Mouse (Mus musculus) liver, postnatal 0 days (tissue): ENCODE results near the gene Jak3. TPM values are rescaled to one million over a fixed set of nuclear protein-coding genes. Genes with fewer than 3 reads are reported as not detected.
A peak's percentile ranks its signal among the peaks of the same experiment; 100 is the strongest.

Source experiments
- ATAC-seq: fragments of 200-750 bp; cut with Nextera tagmentation; 2 replicates; pipeline ENCODE4 v1.8.0; 2017; ENCODE audit warnings: mild to moderate bottlenecking, moderate library complexity
- DNase-seq: peaks from one replicate; pipeline ENCODE4 v3.0.0-alpha.2; 2016
- H3K27ac ChIP-seq: fragments of 300-500 bp; sonication (generic); 2 replicates; pipeline ENCODE4 v1.5.1; 2014; ENCODE audit warnings: antibody characterized with exemption, moderate library complexity, mild to moderate bottlenecking, low read depth
- H3K27me3 ChIP-seq: fragments of 300-500 bp; sonication (generic); 2 replicates; pipeline ENCODE4 v1.6.1; 2014; ENCODE audit warnings: low read length, control low read depth, mixed read lengths; ENCODE audit not compliant: insufficient read depth
- H3K36me3 ChIP-seq: fragments of 300-500 bp; sonication (generic); replicated peaks from 2 replicates; pipeline ENCODE4 v1.6.1; 2014; ENCODE audit warnings: mild to moderate bottlenecking, control low read depth, low read length, moderate library complexity, mixed read lengths; ENCODE audit not compliant: insufficient read depth
- H3K4me1 ChIP-seq: fragments of 300-500 bp; sonication (generic); 2 replicates; pipeline ENCODE4 v1.6.1; 2014; ENCODE audit warnings: antibody characterized with exemption, mild to moderate bottlenecking, control low read depth; ENCODE audit not compliant: insufficient read depth
- H3K4me2 ChIP-seq: fragments of 300-500 bp; sonication (generic); 2 replicates; pipeline ENCODE4 v1.6.1; 2014; ENCODE audit warnings: low read depth, mild to moderate bottlenecking, low read length, moderate library complexity, mixed read lengths
- H3K4me3 ChIP-seq: fragments of 300-500 bp; sonication (generic); 2 replicates; pipeline ENCODE4 v1.5.1; 2014; ENCODE audit warnings: low read depth, low read length
- H3K9ac ChIP-seq: fragments of 300-500 bp; sonication (generic); replicated peaks from 2 replicates; pipeline ENCODE4 v1.6.1; 2014; ENCODE audit warnings: mild to moderate bottlenecking, moderate library complexity
- H3K9me3 ChIP-seq: fragments of 300-500 bp; sonication (generic); 2 replicates; pipeline ENCODE4 v1.6.1; 2016; ENCODE audit warnings: mild to moderate bottlenecking, control low read depth, low read length, mixed read lengths
- CTCF ChIP-seq: sonication (generic); IDR thresholded peaks from 2 replicates; pipeline ENCODE4 v1.5.1; 2016; ENCODE audit warnings: antibody characterized with exemption, low read depth
- EP300 ChIP-seq: IDR thresholded peaks from 2 replicates; pipeline ENCODE4 v1.6.1; 2016; ENCODE audit warnings: antibody characterized with exemption, low read depth, mild to moderate bottlenecking
- WGBS: fragments of 180-500 bp; shearing (Covaris S2); extraction: QIAGEN DNeasy Blood & Tissue Kit; methylation state at CpG from one replicate; pipeline ENCODE4 v1.1.7; 2014; ENCODE audit not compliant: insufficient replicate concordance; 5-methylcytosine and 5-hydroxymethylcytosine counted together
- polyA plus RNA-seq: library from polyadenylated mRNA; unstranded; fragments of >200 nt; fragmentation: Nextera tagmentation; extraction: Ambion mirVana; gene quantifications from 2 replicates; pipeline ENCODE4 v1.2.1, GENCODE M21; 2015

The Jak3 gene
- polyA plus RNA-seq, 1 experiment from 2014 or later: 4.6 TPM

GRCm38 (mm10) chr8:71719218-71719617 lies 43.1 kb downstream of the Jak3 start:
- peak overlapping the region; percentile 74 for H3K27ac ChIP-seq
- ATAC-seq (peak; percentile 83), DNase-seq (peak; percentile 76)
- TF ChIP-seq EP300: peak; percentile 85; the same call in 1 of the 2 replicates
- no peak for TF ChIP-seq CTCF
- H3K36me3 ChIP-seq: peaks cover 23% of the 10 kb centered on the region; the same call in 1 of the 2 replicates
- no peaks in the 10 kb centered on the region for H3K9me3 ChIP-seq
- H3K9ac ChIP-seq: no peak overlapping the region
- H3K4me3 ChIP-seq: no peak overlapping the region
- H3K27me3 ChIP-seq: no peaks in the 10 kb centered on the region
- peaks cover 39% of the 10 kb centered on the region for H3K4me1 ChIP-seq
- 48% methylated on average over 4 of the region's 4 CpGs for WGBS
- peak overlapping the region; percentile 33 for H3K4me2 ChIP-seq

DNA sequence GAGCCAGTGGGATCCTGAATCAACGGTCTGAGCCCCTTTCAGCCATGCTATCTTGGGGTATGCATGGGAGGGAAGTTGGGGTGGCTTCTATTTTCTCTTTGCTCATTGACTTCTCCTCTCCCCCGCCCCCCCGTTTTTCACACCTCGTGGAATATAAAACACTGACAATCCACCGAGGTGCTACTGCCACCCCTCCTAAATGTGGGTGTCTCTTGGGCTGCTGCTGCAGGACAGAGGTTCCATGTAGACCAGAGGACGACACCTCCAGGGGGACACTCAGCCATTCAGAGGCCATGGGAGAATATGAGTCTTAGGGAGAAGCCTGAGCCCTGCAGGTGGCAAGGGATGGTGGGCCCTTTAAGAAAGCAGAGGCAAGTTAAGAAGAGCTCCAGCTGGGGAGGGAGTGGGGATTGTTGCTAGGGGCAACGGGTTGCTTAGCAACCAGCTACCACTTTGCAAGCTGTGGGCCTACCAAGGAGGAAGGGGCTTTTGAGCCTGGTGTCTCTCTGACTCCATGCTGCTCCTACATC lies 43.9 kb downstream of the Jak3 start:
- no peak for ATAC-seq
- Histone ChIP-seq H3K27ac (peak overlapping the region; percentile 74), H3K4me3 (no peak overlapping the region), H3K4me2 (peak overlapping the region; percentile 33), H3K9ac (no peak overlapping the region), H3K27me3 (no peaks in the 10 kb centered on the region), H3K9me3 (no peaks in the 10 kb centered on the region), H3K4me1 (peaks cover 47% of the 10 kb centered on the region), H3K36me3 (peaks cover 23% of the 10 kb centered on the region; the same call in 1 of the 2 replicates)
- peak; percentile 19 for DNase-seq
- 59% methylated on average over 7 of the region's 7 CpGs for WGBS
- TF ChIP-seq EP300 (no peak), CTCF (no peak)

DNA sequence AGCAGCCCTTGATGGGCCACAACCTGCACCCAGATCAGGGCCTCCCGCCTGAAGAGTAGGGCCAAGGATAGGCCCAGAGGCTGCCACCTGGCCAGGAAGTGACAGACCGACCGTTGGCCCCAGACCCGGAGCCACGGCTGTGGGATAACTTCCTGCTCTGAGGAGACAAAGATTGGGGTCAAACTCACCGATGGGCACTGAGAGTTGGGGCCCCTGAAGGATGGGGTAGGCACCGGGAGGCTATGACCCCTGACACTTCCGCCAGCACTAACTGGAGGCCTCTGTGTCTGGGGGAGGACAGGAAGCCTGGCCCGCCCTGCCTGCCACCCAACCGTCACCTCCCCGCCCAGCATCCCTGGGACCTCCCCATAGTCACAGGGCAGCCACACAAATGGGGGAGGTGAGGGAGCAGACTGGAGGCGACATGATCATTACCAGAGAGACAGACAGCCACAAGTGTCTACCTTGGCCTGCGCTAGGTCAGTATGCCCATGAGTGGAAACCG lies 47.0 kb downstream of the Jak3 start:
- H3K27me3 ChIP-seq: no peaks in the 10 kb centered on the region

DNA sequence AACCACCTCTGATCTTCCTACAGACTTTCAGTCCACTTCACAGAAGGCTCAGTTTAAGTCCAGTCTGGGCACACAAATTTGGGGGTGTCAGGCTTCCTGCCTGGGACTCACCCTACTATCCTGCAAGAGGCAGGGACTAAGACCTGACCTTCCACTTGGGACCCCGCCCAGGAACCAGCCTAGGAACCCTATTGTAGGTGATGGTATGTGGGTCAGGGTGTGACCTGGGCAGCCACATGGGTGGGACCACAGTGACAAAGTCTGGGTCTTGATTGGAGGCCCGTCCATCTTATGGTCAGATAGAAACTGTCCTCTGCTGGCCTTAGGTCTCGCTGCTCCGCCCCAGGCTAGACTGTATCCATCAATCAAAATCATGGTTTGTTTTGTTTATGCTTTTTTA lies 48.3 kb downstream of the Jak3 start:
- H3K4me3 ChIP-seq: peak overlapping the region; percentile 62
- peaks cover 51% of the 10 kb centered on the region for H3K4me1 ChIP-seq
- H3K9ac ChIP-seq: peak overlapping the region; percentile 70; the same call in 1 of the 2 replicates
- ATAC-seq (no peak), DNase-seq (peak; percentile 16)
- H3K36me3 ChIP-seq: peaks cover 12% of the 10 kb centered on the region; the same call in 1 of the 2 replicates
- H3K9me3 ChIP-seq: no peaks in the 10 kb centered on the region
- H3K27ac ChIP-seq: peak overlapping the region; percentile 82
- WGBS: 51% methylated on average over 4 of the region's 4 CpGs
- no peaks in the 10 kb centered on the region for H3K27me3 ChIP-seq
- TF ChIP-seq EP300 (no peak), CTCF (no peak)
- peak overlapping the region; percentile 81 for H3K4me2 ChIP-seq

More for the DNA sequence above, 47.0 kb downstream of the Jak3 start:
- Histone ChIP-seq H3K4me3 (peak overlapping the region; percentile 53), H3K4me1 (peaks cover 55% of the 10 kb centered on the region), H3K27ac (peak overlapping the region; percentile 82), H3K9me3 (no peaks in the 10 kb centered on the region), H3K4me2 (peak overlapping the region; percentile 81), H3K36me3 (peaks cover 14% of the 10 kb centered on the region; the same call in 1 of the 2 replicates), H3K9ac (peak overlapping the region; percentile 73)
- WGBS: 23% methylated on average over 14 of the region's 14 CpGs
- TF ChIP-seq CTCF (no peak), EP300 (peak; percentile 62; the same call in 1 of the 2 replicates)
- ATAC-seq (peak; percentile 75), DNase-seq (peak; percentile 83)

GRCm38 (mm10) chr8:71725122-71725924 lies 49.2 kb downstream of the Jak3 start, which contains the start of gene Fcho1:
TSS of gene Fcho1 (minus strand) at chr8:71725716.
- H3K4me1 ChIP-seq: peaks cover 47% of the 10 kb centered on the region
- H3K27ac ChIP-seq: peak within 1 kb of the TSS; percentile 82; the same call in 1 of the 2 replicates
- peaks cover 12% of the 10 kb centered on the region; the same call in 1 of the 2 replicates for H3K36me3 ChIP-seq
- under 1% methylated on average over 51 of the region's 54 CpGs for WGBS
- H3K9ac ChIP-seq: peak within 1 kb of the TSS; percentile 70
- H3K4me2 ChIP-seq: peak within 1 kb of the TSS; percentile 81
- TF ChIP-seq EP300 (no peak), CTCF (no peak)
- ATAC-seq (peak; percentile 82), DNase-seq (peak; percentile 92)
- no peaks in the 10 kb centered on the region for H3K27me3 ChIP-seq
- peak within 1 kb of the TSS; percentile 62 for H3K4me3 ChIP-seq
- no peaks in the 10 kb centered on the region for H3K9me3 ChIP-seq
